Mouse (Mus musculus) ES-Bruce4 (cell line): ENCODE results near the gene Auts2. TPM values are rescaled to one million over a fixed set of nuclear protein-coding genes. Genes with fewer than 3 reads are reported as not detected.

Source experiments
- H3K27ac ChIP-seq: 2 replicates; pipeline ENCODE4 v1.5.1; 2012; ENCODE audit warnings: low read length, inconsistent platforms; ENCODE audit not compliant: insufficient read depth
- H3K27me3 ChIP-seq: 2 replicates; pipeline ENCODE4 v1.6.1; 2012; ENCODE audit warnings: mild to moderate bottlenecking, low read length, inconsistent platforms; ENCODE audit not compliant: control insufficient read depth, poor library complexity, insufficient read depth, severe bottlenecking
- H3K36me3 ChIP-seq: 2 replicates; pipeline ENCODE4 v1.6.1; 2012; ENCODE audit warnings: inconsistent platforms, mild to moderate bottlenecking, low read length, moderate library complexity; ENCODE audit not compliant: control insufficient read depth, poor library complexity, insufficient read depth, severe bottlenecking
- H3K4me1 ChIP-seq: one replicate; pipeline ENCODE4 v1.8.1; 2011; ENCODE audit warnings: low read length; ENCODE audit not compliant: control insufficient read depth, insufficient read depth
- H3K4me3 ChIP-seq: 2 replicates; pipeline ENCODE4 v1.5.1; 2011; ENCODE audit warnings: low read depth, mild to moderate bottlenecking, low read length
- H3K9ac ChIP-seq: 2 replicates; pipeline ENCODE4 v1.6.1; 2012; ENCODE audit warnings: low read depth, mild to moderate bottlenecking, inconsistent platforms; ENCODE audit not compliant: poor library complexity, severe bottlenecking
- H3K9me3 ChIP-seq: replicated peaks from 2 replicates; pipeline ENCODE4 v1.6.1; 2012; ENCODE audit warnings: mild to moderate bottlenecking, low read length, inconsistent platforms; ENCODE audit not compliant: control insufficient read depth, poor library complexity, insufficient read depth, severe bottlenecking
- CTCF ChIP-seq: IDR thresholded peaks from one replicate; pipeline ENCODE4 v1.8.1; 2011; ENCODE audit warnings: low read depth, low read length
- EP300 ChIP-seq: IDR thresholded peaks from 2 replicates; pipeline ENCODE4 v1.6.1; 2011; ENCODE audit warnings: low read depth, low read length; ENCODE audit not compliant: insufficient read depth
- POLR2A ChIP-seq: IDR thresholded peaks from one replicate; pipeline ENCODE4 v1.8.1; 2011; ENCODE audit warnings: low read length; ENCODE audit not compliant: insufficient read depth
- polyA plus RNA-seq: library from polyadenylated mRNA; stranded (reverse); fragments of >200 nt; gene quantifications from 2 replicates; pipeline ENCODE4 v1.2.4, GENCODE M21; 2011; ENCODE audit warnings: low read depth; ENCODE audit not compliant: missing spikeins, insufficient read depth, insufficient read length

The Auts2 gene
- polyA plus RNA-seq, 1 experiment, result 23.4 TPM

GRCm38 (mm10) chr5:131794411-131795133 is 748.6 kb downstream of the Auts2 start:
- TF ChIP-seq EP300, result no peak
- TF ChIP-seq CTCF, result no peak
- no peak for TF ChIP-seq POLR2A
- H3K9ac ChIP-seq, result no peak overlapping the region
- H3K36me3 ChIP-seq, result no peaks in the 10 kb centered on the region
- H3K27me3 ChIP-seq, result no peaks in the 10 kb centered on the region
- H3K27ac ChIP-seq, result no peak overlapping the region
- no peak overlapping the region for H3K4me3 ChIP-seq
- H3K4me1 ChIP-seq, result no peaks in the 10 kb centered on the region
- H3K9me3 ChIP-seq, result no peaks in the 10 kb centered on the region

GRCm38 (mm10) chr5:131789601-131790000 is 753.5 kb downstream of the Auts2 start:
- Histone ChIP-seq H3K36me3 (no peaks in the 10 kb centered on the region), H3K4me1 (no peaks in the 10 kb centered on the region), H3K4me3 (no peak overlapping the region), H3K9me3 (no peaks in the 10 kb centered on the region), H3K9ac (no peak overlapping the region), H3K27me3 (no peaks in the 10 kb centered on the region), H3K27ac (no peak overlapping the region)
- no peak for TF ChIP-seq CTCF
- no peak for TF ChIP-seq EP300
- TF ChIP-seq POLR2A, result no peak

GRCm38 (mm10) chr5:131788008-131788407 is 755.1 kb downstream of the Auts2 start:
- H3K27ac ChIP-seq, result no peak overlapping the region
- H3K36me3 ChIP-seq, result no peaks in the 10 kb centered on the region

GRCm38 (mm10) chr5:131783241-131783640 is 759.9 kb downstream of the Auts2 start:
- H3K9ac ChIP-seq, result no peak overlapping the region
- H3K4me1 ChIP-seq, result no peaks in the 10 kb centered on the region
- H3K4me3 ChIP-seq, result no peak overlapping the region
- no peaks in the 10 kb centered on the region for H3K27me3 ChIP-seq
- H3K36me3 ChIP-seq, result no peaks in the 10 kb centered on the region
- TF ChIP-seq POLR2A (no peak), EP300 (no peak), CTCF (no peak)
- no peak overlapping the region for H3K27ac ChIP-seq
- no peaks in the 10 kb centered on the region for H3K9me3 ChIP-seq

More at GRCm38 (mm10) chr5:131788008-131788407, 755.1 kb downstream of the Auts2 start:
- H3K9ac ChIP-seq, result no peak overlapping the region
- H3K4me3 ChIP-seq, result no peak overlapping the region
- no peak for TF ChIP-seq CTCF
- no peak for TF ChIP-seq POLR2A
- TF ChIP-seq EP300, result no peak
- no peaks in the 10 kb centered on the region for H3K27me3 ChIP-seq
- H3K9me3 ChIP-seq, result no peaks in the 10 kb centered on the region
- no peaks in the 10 kb centered on the region for H3K4me1 ChIP-seq

- no peaks in the 10 kb centered on the region for H3K27me3 ChIP-seq
- no peak overlapping the region for H3K9ac ChIP-seq
- H3K4me3 ChIP-seq, result no peak overlapping the region
- no peak overlapping the region for H3K27ac ChIP-seq
- TF ChIP-seq CTCF (no peak), POLR2A (no peak), EP300 (no peak)
- H3K9me3 ChIP-seq, result no peaks in the 10 kb centered on the region
- no peaks in the 10 kb centered on the region for H3K36me3 ChIP-seq
- H3K4me1 ChIP-seq, result no peaks in the 10 kb centered on the region
Measured at GRCm38 (mm10) chr5:131781063-131781462, 762.1 kb downstream of the Auts2 start.

- Histone ChIP-seq H3K36me3 (no peaks in the 10 kb centered on the region), H3K9ac (no peak overlapping the region), H3K9me3 (no peaks in the 10 kb centered on the region), H3K27ac (no peak overlapping the region), H3K27me3 (no peaks in the 10 kb centered on the region), H3K4me3 (no peak overlapping the region), H3K4me1 (no peaks in the 10 kb centered on the region)
- TF ChIP-seq CTCF (no peak), POLR2A (no peak), EP300 (no peak)
Measured at GRCm38 (mm10) chr5:131779171-131779570, 764.0 kb downstream of the Auts2 start.
